Mouse (Mus musculus): Measurements from ENCODE around the gene Nsun7.

- TF ChIP-seq CTCF (IDR thresholded peaks at IDR 0.05; ENCODE audit: low read depth, low read length) (no peak), POLR2AphosphoS5 (IDR thresholded peaks at IDR 0.05; ENCODE audit: insufficient replicate concordance, low read depth, low read length) (no peak), GATA2 (IDR thresholded peaks at IDR 0.05; ENCODE audit: borderline replicate concordance, low read depth, low read length) (no peak)
Measured at GRCm38 (mm10) chr5:66319827-66320404, 60.2 kb downstream of the Nsun7 start.
